In the genomic region with DNA sequence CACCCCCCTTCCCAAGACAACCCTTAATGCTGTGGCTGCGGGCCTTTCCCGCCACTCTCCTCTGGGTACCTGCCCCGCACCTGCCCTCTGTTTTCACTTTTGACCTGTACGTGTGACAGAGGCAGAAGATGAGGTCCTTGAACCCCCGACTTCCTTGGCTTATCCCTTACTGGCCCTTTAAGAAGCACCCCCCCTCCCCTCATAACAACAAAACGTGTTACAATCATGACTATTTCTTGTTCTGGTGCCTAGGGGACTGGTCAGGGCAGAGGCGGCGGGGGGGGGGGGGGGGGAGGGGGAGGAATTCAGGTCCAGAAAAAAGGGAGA, we compare ENCODE assay signal across 8 mouse cellular contexts. TPM values are rescaled to one million over a fixed set of nuclear protein-coding genes. Genes with fewer than 3 reads are reported as not detected.
DNase-seq lines count a peak whose midpoint lies in the region; ATAC-seq lines count a peak whose summit lies in the region.

No protein-coding gene starts in this region.

- H3K27me3 ChIP-seq in kidney, embryonic 16.5 days (ENCODE audit: insufficient read depth, low read length) = no peaks in the 10 kb centered on the region; the same call in none of the 2 replicates
- H3K27me3 ChIP-seq in hindbrain, embryonic 13.5 days = peaks cover 24% of the 10 kb centered on the region
- peaks cover 17% of the 10 kb centered on the region for H3K27me3 ChIP-seq in midbrain, embryonic 15.5 days (replicated peaks)

- no peaks in the 10 kb centered on the region for H3K9me3 ChIP-seq in kidney, embryonic 16.5 days (ENCODE audit: low read length)
- H3K9me3 ChIP-seq in hindbrain, embryonic 13.5 days = no peaks in the 10 kb centered on the region
- no peaks in the 10 kb centered on the region for H3K9me3 ChIP-seq in midbrain, embryonic 15.5 days

- H3K27ac ChIP-seq in kidney, embryonic 16.5 days (ENCODE audit: low read length) = peak overlapping the region; percentile 95
- peak overlapping the region; percentile 86; the same call in 1 of the 2 replicates for H3K27ac ChIP-seq in hindbrain, embryonic 13.5 days
- H3K27ac ChIP-seq in midbrain, embryonic 15.5 days = peak overlapping the region; percentile 85

- H3K4me1 ChIP-seq in kidney, embryonic 16.5 days (ENCODE audit: insufficient read depth, low read length) = peaks cover 50% of the 10 kb centered on the region
- H3K4me1 ChIP-seq in hindbrain, embryonic 13.5 days (replicated peaks) = peaks cover 53% of the 10 kb centered on the region
- H3K4me1 ChIP-seq in midbrain, embryonic 15.5 days = peaks cover 58% of the 10 kb centered on the region

- H3K9ac ChIP-seq in kidney, embryonic 16.5 days (replicated peaks; ENCODE audit: low read length) = peak overlapping the region; percentile 89
- peak overlapping the region; percentile 86 for H3K9ac ChIP-seq in hindbrain, embryonic 13.5 days
- H3K9ac ChIP-seq in midbrain, embryonic 15.5 days = peak overlapping the region; percentile 80

- 0% methylated on average over 6 of the region's 8 CpGs for WGBS in kidney, embryonic 16.5 days
- 1% methylated on average over 7 of the region's 8 CpGs for WGBS in hindbrain, embryonic 13.5 days
- WGBS in midbrain, embryonic 15.5 days = under 1% methylated on average over 6 of the region's 8 CpGs

- no peak for ATAC-seq in kidney, embryonic 16.5 days (ENCODE audit: low FRiP score, low TSS enrichment)
- ATAC-seq in hindbrain, embryonic 13.5 days (ENCODE audit: low FRiP score) = no peak
- ATAC-seq in midbrain, embryonic 15.5 days (replicated peaks) = no peak

- H3K4me2 ChIP-seq in kidney, embryonic 16.5 days (replicated peaks; ENCODE audit: low read depth, low read length) = peak overlapping the region; percentile 64
- H3K4me2 ChIP-seq in hindbrain, embryonic 13.5 days = peak overlapping the region; percentile 81
- H3K4me2 ChIP-seq in midbrain, embryonic 15.5 days = peak overlapping the region; percentile 85

- H3K4me3 ChIP-seq in kidney, embryonic 16.5 days (ENCODE audit: low read length) = peak overlapping the region; percentile 87
- H3K4me3 ChIP-seq in hindbrain, embryonic 13.5 days = peak overlapping the region; percentile 87
- H3K4me3 ChIP-seq in midbrain, embryonic 15.5 days = peak overlapping the region; percentile 91

- DNase-seq in kidney, adult 11 months = no peak
- peak; percentile 19 for DNase-seq in T-cell, adult 2 months (ENCODE audit: low spot score)
- no peak for DNase-seq in ovary, adult 18-20 months (ENCODE audit: low spot score)
- no peak for DNase-seq in embryo, embryonic 10 days (ENCODE audit: low spot score)
- no peak for DNase-seq in ovary, postnatal 36 days (ENCODE audit: low spot score)

- H3K36me3 ChIP-seq in kidney, embryonic 16.5 days (ENCODE audit: insufficient read depth, low read length) = peaks cover 27% of the 10 kb centered on the region
- H3K36me3 ChIP-seq in hindbrain, embryonic 13.5 days = peaks cover 39% of the 10 kb centered on the region
- 0 out of 2 replicates have a peak, but pooled peaks cover 6% of the 10 kb centered on the region for H3K36me3 ChIP-seq in midbrain, embryonic 15.5 days (replicated peaks)

RNA-seq across cellular contexts. Expression of gene Mllt6, which starts 1.1 kb away (rescaled TPM):
- 4.1 and 5.5 TPM in 2 replicates for polyA plus RNA-seq in kidney, embryonic 16.5 days (2015; fragmentation: Nextera tagmentation; extraction: Ambion mirVana)
- 3.4 and 4.1 TPM in 2 replicates for polyA plus RNA-seq in hindbrain, embryonic 13.5 days (2015; fragmentation: Nextera tagmentation; extraction: Ambion mirVana)
- 3.9 and 4.4 TPM in 2 replicates for polyA plus RNA-seq in midbrain, embryonic 15.5 days (2015; fragmentation: Nextera tagmentation; extraction: Ambion mirVana)

RNA-seq across cellular contexts. Expression of gene Cisd3, which starts 21.3 kb away (rescaled TPM):
- 47.3 and 53.1 TPM in 2 replicates for polyA plus RNA-seq in kidney, embryonic 16.5 days (2015; fragmentation: Nextera tagmentation; extraction: Ambion mirVana)
- 23.8 and 25.6 TPM in 2 replicates for polyA plus RNA-seq in hindbrain, embryonic 13.5 days (2015; fragmentation: Nextera tagmentation; extraction: Ambion mirVana)
- 21.6 and 26.4 TPM in 2 replicates for polyA plus RNA-seq in midbrain, embryonic 15.5 days (2015; fragmentation: Nextera tagmentation; extraction: Ambion mirVana)

RNA-seq across cellular contexts. Expression of gene Epop, which starts 34.8 kb away (rescaled TPM):
- 2.3 and 2.5 TPM in 2 replicates for polyA plus RNA-seq in kidney, embryonic 16.5 days (2015; fragmentation: Nextera tagmentation; extraction: Ambion mirVana)
- polyA plus RNA-seq in hindbrain, embryonic 13.5 days (2015; fragmentation: Nextera tagmentation; extraction: Ambion mirVana) = 2.3 and 3.0 TPM in 2 replicates
- polyA plus RNA-seq in midbrain, embryonic 15.5 days (2015; fragmentation: Nextera tagmentation; extraction: Ambion mirVana) = 1.9 and 2.5 TPM in 2 replicates

RNA-seq across cellular contexts. Expression of gene Pcgf2, which starts 36.0 kb away (rescaled TPM):
- 12.3 and 16.3 TPM in 2 replicates for polyA plus RNA-seq in kidney, embryonic 16.5 days (2015; fragmentation: Nextera tagmentation; extraction: Ambion mirVana)
- polyA plus RNA-seq in hindbrain, embryonic 13.5 days (2015; fragmentation: Nextera tagmentation; extraction: Ambion mirVana) = 26.2 and 26.3 TPM in 2 replicates
- 23.1 TPM in 2 replicates for polyA plus RNA-seq in midbrain, embryonic 15.5 days (2015; fragmentation: Nextera tagmentation; extraction: Ambion mirVana)

RNA-seq across cellular contexts. Expression of gene Psmb3, which starts 38.9 kb away (rescaled TPM):
- polyA plus RNA-seq in kidney, embryonic 16.5 days (2015; fragmentation: Nextera tagmentation; extraction: Ambion mirVana) = 478 and 503 TPM in 2 replicates
- polyA plus RNA-seq in hindbrain, embryonic 13.5 days (2015; fragmentation: Nextera tagmentation; extraction: Ambion mirVana) = 476 and 483 TPM in 2 replicates
- 421 and 431 TPM in 2 replicates for polyA plus RNA-seq in midbrain, embryonic 15.5 days (2015; fragmentation: Nextera tagmentation; extraction: Ambion mirVana)
